Mouse (Mus musculus): Measurements from ENCODE around the gene Cep164.
"Not testable (repeated sequence)": the region's sequence is repeated elsewhere in the genome, so short reads cannot be mapped to it uniquely, and the experiment has no call there.

Cep164 gene

GRCm38 (mm10) chr9:45788405-45788804 is 40.1 kb downstream of the Cep164 start:
- peak in 1 of 2 experiments; percentile 50 for DNase-seq (ENCODE audit: low spot score in 2 of 2)

DNA sequence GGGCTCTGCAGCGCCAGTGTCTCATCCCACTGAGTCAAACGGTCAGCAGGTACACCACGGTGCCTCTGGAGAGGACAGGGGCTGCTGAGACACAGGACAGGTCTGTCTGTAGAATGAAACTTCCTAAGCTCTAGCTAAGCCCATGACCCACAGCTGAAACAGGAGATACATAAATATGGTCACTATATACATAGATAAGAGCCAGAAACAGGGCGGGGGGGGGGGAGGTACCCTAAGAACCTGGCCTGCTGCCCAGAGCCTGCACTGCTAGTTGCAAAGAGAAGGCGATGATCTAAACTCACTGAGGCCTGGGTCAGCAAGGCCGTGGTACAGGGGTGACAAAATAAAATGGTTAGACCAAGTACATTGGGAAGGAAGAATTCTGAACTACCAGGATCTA is 40.9 kb downstream of the Cep164 start:
- peak; percentile 75 to 85 for DNase-seq (ENCODE audit: low spot score in 2 of 2)

DNA sequence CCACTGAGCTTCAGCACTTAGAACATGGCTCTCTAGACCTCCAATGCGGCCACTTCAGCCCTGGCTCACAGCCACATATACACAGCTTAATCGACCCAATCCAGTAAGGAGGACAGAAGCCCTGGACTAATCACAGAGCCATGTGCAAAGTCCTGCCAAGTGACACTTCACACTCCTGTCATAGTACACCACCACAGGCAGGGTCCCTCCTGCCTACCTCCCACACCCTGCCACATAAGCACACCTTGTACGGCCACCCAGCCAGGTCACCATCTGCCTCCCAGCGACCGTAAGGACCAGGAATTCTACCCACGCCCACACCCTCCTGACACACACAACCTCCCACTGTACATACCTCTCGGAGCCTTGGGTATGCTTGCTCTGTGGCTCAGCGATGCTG is 41.4 kb downstream of the Cep164 start:
- DNase-seq (ENCODE audit: low spot score in 2 of 2) = peak; percentile 48 to 75

GRCm38 (mm10) chr9:45783249-45784069 is 45.0 kb downstream of the Cep164 start:
- DNase-seq (ENCODE audit: low spot score in 2 of 2) = no peak

- DNase-seq (ENCODE audit: low spot score in 2 of 2) = no peak
Observed at GRCm38 (mm10) chr9:45779201-45779600, 49.3 kb downstream of the Cep164 start.

DNA sequence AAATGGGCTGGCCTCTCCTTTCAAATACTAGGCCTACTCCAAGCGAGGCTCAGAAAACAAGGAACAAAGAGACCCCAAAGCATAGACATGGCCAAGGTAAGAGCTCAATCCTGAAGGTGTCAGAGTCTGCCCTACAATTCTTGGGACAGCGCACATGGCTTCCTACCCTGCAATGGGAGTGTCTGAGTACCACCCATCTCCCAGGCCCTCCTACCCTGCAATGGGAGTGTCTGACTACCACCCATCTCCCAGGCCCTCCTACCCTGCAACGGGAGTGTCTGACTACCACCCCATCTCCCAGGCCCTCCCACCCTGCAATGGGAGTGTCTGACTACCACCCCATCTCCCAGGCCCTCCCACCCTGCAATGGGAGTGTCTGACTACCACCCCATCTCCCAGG is 52.3 kb downstream of the Cep164 start:
- DNase-seq (ENCODE audit: low spot score in 2 of 2) = not testable (repeated sequence)

GRCm38 (mm10) chr9:45774088-45774487 is 54.4 kb downstream of the Cep164 start:
- no peak for DNase-seq (ENCODE audit: low spot score in 2 of 2)

DNA sequence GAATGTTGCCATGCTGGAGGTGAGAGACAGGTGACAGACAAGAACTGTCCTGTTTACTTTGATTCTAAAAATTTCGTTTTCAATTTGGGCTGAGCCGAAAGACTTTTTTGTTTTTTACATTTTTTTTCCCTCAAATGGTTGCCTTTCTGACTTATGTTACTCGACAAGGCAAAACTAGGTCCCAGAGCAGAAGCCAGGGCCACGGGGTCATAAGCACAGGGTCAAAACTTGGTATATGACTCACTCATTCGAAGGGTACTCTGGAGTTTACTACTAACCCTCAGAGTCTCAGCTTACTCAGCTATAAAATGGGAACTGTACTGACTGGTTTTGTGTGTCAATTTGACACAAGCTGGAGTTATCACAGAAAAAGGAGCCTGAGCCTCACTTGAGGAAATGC is 58.9 kb downstream of the Cep164 start:
- DNase-seq (ENCODE audit: low spot score in 2 of 2) = no peak

DNA sequence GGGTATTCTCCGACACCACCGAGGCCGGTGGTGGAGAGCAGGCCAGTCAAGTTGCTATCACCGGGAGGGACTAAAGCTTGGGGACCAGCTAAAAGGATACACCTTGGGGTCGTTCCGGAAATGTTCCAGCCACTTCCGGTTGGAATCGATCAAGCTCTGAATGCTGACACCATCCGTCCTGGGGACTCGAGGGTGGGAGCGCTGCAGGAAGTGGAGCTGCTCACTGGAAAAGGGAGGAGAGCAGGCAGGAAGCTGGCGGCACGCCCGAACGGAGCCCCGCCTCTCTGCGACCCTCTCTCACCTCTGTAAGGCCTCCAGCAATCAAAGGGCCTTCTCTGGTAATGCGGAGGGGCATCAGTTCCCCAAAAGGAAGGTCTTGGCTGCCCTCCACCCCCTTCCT is 60.1 kb downstream of the Cep164 start:
- no peak for DNase-seq (ENCODE audit: low spot score in 2 of 2)

- DNase-seq (ENCODE audit: low spot score in 2 of 2) = no peak
Observed at GRCm38 (mm10) chr9:45767155-45767554, 61.3 kb downstream of the Cep164 start.

GRCm38 (mm10) chr9:45766195-45766594 is 62.3 kb downstream of the Cep164 start:
- no peak for DNase-seq (ENCODE audit: low spot score in 2 of 2)

DNA sequence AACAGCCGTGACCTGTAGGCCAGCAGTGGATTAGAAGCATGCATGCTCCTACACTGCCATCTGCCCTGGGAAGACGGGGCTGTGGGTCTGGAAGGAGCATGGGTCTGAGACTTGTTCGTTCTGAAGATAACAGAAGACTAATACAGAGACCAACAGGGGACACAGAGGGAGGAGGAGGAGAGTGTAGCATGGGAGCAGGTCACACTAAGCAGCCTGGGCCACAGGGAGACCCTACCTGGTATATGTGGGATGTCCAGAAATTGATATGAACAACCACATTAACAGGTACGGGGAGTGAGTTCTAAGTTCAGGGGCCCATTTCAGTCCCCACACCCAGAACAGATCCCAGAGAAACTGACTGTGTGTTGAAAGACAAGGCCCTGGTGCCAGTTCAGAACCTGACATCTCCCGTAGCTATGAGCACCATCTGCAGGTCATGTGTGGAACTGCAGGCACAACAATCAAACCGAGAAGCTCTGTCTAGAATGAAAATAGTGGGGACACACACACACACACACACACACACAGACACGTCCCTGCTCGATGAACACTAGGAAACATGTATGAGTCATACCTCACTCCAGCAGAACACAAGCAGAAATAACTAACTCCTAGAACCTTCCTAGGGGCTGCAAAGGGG is 73.9 kb downstream of the Cep164 start:
- peak; percentile 51 to 82 for DNase-seq (ENCODE audit: low spot score in 2 of 2)

GRCm38 (mm10) chr9:45749917-45750316 is 78.6 kb downstream of the Cep164 start:
- DNase-seq (ENCODE audit: low spot score in 2 of 2) = no peak

GRCm38 (mm10) chr9:45745451-45745850 is 83.0 kb downstream of the Cep164 start:
- no peak for DNase-seq (ENCODE audit: low spot score in 2 of 2)

DNA sequence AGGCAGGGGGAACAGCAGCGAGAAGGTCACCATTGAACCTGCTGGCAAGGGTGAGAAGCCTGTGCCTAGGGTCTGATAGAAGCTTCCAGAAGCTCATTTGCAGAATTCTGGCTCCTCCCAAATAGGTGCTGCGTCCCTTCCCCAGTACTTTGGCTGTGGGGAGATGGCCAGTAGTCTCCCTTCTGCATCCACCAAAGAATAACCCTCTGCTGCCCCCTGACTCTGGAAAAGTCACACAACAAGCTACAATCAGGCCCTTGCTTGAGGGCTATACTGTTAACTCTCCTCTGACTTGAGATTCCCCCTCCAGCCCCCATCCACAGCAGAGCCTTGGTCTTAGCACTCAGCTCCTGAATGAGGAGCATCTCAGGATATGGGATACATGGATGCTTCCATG is 87.9 kb downstream of the Cep164 start:
- no peak for DNase-seq (ENCODE audit: low spot score in 2 of 2)

DNA sequence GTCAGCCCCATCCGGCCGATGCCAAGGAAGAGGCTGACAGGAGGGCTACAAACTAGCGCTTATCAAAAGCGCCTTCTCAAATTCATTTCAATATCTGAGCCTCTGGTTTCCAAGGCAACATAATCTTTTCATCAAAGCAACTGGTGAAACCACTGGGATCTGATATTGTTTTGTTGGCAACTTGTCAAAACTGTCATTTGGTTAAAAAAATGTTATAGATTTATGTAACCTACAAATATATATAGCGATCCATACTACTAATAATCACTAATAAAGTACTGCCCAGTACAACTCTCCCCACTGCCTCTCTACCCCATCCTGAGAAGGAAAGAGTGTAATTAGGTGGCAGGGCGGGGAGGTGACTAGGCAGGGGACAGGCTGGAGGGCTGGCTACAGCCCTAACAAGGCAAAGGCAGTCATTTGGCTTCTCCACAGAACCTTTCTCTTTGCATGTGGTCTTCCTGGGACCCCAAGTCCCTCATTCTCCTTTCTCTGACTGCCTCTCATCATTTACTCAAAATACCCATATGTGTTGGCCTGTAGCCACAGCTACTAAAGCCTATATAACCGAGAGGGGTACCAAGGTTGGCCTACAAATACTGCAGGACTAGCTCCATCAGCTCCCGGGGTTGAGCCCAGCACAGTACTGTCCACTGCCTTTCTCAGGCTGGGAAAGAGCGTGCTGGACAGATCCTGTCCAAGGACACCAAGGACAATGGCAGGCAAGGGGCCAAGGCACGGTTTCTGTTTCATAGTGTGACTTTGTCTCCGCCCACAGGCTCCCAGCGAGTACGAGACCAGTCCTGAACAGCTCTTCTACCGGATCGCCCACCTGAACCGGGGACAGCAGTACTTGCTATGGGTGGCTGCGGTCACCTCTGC is 88.5 kb downstream of the Cep164 start:
- no peak for DNase-seq (ENCODE audit: low spot score in 2 of 2)

- DNase-seq (ENCODE audit: low spot score in 2 of 2) = no peak
Observed at GRCm38 (mm10) chr9:45739001-45739701, 89.3 kb downstream of the Cep164 start.

- no peak for DNase-seq (ENCODE audit: low spot score in 2 of 2)
Observed at GRCm38 (mm10) chr9:45733246-45733645, 95.2 kb downstream of the Cep164 start.

DNA sequence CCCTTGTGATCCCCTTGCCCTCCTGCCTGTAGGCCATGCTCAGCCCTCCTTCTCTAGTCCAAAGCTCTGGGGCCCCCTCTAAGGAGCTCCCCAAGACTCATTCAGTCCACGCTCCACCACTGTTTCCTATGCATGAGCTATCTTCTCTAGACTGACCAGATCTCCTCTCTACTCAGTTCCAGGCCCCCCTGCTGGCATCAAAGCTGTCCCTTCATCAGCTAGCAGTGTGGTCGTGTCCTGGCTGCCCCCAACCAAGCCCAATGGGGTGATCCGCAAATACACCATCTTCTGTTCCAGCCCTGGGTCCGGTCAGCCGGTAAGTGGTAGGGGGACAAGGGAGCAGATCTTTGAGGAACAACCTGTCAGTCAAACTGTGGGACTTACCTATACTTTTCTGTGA is 96.6 kb downstream of the Cep164 start:
- DNase-seq (ENCODE audit: low spot score in 2 of 2) = no peak

GRCm38 (mm10) chr9:45719997-45720396 is 108.5 kb downstream of the Cep164 start:
- DNase-seq (ENCODE audit: low spot score in 2 of 2) = no peak
